Mouse (Mus musculus): ENCODE data around the gene Nabp2.

The Nabp2 gene

GRCm38 (mm10) chr10:128390366-128390765 is 20.9 kb downstream of the Nabp2 start:
- in situ Hi-C loops (cut with MboI, MseI), result no loop called here

- in situ Hi-C loops (cut with MboI, MseI), result no loop called here
Observed at GRCm38 (mm10) chr10:128389570-128389969, 21.7 kb downstream of the Nabp2 start.

GRCm38 (mm10) chr10:128388941-128389340 is 22.4 kb downstream of the Nabp2 start:
- in situ Hi-C loops (cut with MboI, MseI), result no loop called here

DNA sequence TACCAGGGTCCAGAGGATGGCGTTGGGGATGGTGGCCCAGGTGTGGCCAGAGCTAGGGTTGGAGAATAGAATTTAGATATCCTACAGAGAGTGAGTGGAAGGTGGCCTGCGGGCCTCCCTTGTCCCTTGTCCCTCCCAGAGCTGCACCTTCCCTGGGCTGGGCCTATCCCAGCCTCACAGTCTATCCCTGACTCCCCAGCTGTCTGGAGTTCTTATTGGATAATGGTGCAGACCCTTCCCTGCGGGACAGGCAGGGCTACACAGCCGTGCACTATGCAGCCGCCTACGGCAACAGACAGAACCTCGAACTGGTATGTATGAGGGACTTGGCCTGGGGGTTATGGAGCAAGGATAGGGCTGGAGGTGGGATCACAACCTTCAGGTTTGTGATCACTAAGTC is 25.4 kb downstream of the Nabp2 start:
- in situ Hi-C loops (cut with MboI, MseI), result no loop called here

- in situ Hi-C loops (cut with MboI, MseI), result no loop called here
Observed at GRCm38 (mm10) chr10:128382482-128382881, 28.8 kb downstream of the Nabp2 start.

GRCm38 (mm10) chr10:128380565-128380964 is 30.7 kb downstream of the Nabp2 start:
- in situ Hi-C loops (cut with MboI, MseI), result no loop called here

GRCm38 (mm10) chr10:128379260-128379659 is 32.0 kb downstream of the Nabp2 start:
- in situ Hi-C loops (cut with MboI, MseI), result loop anchor here (10.0 kb wide), 1 partner anchor 1304 kb away; the partner anchor contains the start of genes Agap2 and Tspan31

DNA sequence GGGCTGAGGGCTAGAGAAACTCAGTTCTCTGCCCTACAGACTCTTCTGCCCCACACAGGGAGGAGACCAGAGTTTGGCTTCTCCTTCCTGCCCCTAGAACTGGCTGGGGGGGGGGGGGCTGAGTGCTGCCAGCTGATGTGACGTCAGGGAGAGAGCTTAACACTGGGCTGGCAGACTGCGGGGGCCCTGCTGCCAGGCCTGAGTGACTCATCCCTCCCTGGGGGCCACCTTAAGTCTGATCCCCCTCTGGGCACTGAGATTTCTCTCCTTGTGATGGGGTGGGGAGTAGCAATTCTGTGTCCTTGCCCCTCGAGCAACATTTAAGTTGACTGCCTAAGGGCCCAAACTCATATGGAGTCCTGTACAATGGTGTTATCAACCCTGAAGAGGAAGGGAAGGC is 32.8 kb downstream of the Nabp2 start:
- in situ Hi-C loops (cut with MboI, MseI), result loop anchor here (10.0 kb wide), 1 partner anchor 1304 kb away; the partner anchor contains the start of genes Agap2 and Tspan31

DNA sequence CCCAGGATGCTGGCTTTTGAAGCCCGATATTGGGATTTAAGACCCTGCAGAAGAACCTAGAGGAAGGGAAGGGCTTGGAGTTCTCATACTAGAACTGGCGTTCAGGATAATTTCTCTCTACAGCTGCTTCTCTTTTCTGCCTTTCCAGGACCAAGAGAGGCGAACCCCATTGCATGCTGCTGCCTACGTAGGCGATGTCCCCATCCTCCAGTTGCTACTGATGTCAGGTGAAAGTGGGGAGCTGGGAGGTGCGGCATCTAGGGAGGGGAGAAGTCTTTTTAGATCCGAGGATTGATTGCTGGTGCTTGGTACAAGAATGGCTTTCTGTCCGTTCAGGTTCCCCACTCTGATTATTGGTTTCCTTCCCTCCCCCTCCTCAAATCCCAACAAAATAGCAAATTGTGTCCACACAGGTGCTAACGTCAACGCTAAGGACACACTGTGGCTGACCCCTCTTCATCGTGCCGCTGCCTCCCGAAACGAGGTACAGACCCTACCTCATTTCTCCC is 33.3 kb downstream of the Nabp2 start:
- in situ Hi-C loops (cut with MboI, MseI), result loop anchor here (10.0 kb wide), 1 partner anchor 1303 kb away; the partner anchor contains the start of genes Agap2 and Tspan31

DNA sequence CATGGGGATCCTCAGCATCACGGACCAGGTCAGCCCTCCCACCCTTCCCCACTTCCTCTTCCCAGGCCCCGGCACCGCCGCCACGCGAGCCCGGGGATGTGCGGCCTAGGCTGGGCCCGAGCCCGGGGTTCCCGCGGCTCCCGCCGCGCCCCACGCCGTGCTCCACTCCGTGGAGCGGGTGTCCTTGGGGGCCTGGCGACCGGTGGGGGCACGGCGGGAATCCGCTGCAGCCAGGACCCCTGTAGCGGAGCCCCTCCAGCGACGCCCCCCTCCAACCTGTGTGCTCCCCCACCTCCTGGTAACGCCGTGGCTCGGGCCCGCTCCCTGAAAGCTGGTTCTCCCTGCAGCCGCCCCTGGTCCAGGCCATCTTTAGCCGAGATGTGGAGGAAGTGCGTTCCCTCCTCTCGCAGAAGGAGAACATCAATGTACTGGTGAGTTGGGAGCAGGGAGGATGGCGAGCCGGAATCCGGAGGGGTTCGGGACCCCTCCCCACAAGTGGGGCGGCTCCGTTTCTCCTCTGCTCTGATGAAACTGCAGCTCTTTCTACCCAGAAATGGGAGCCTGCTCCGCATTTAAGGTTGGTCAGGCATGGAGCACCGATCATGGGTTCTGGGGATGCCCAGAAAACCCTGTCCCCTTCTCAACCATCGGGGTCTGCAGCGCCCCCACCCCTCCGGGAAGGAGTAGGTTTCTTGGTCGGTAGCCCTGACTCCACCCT is 33.9 kb downstream of the Nabp2 start:
- in situ Hi-C loops (cut with MboI, MseI), result loop anchor here (10.0 kb wide), 1 partner anchor 1303 kb away; the partner anchor contains the start of genes Agap2 and Tspan31

- in situ Hi-C loops (cut with MboI, MseI), result loop anchor here (10.0 kb wide), 1 partner anchor 1302 kb away; the partner anchor contains the start of genes Agap2 and Tspan31
Observed at GRCm38 (mm10) chr10:128376455-128377211, 34.7 kb downstream of the Nabp2 start, which contains the start of gene Ankrd52. Gene Ankrd52 (plus strand): TSS chr10:128377115.

DNA sequence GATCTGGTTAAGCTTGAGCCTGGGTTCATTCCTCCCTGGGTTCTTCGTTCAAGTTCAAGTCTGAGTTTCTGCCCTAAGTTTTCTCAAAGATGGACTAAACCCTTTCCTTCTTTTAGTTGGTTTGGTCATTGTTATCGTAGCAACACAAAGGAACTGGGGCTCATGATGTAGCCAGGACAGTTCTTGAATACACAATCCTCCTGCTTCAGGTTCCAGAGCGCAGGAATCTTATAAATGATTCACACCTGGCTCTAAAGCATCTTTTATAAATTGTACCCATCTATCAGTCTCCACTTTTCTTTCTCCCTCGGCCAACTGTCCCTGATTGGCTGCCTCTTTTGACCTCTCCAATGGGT is 35.2 kb downstream of the Nabp2 start:
- in situ Hi-C loops (cut with MboI, MseI), result loop anchor here (10.0 kb wide), 1 partner anchor 1301 kb away; the partner anchor contains the start of genes Agap2 and Tspan31

DNA sequence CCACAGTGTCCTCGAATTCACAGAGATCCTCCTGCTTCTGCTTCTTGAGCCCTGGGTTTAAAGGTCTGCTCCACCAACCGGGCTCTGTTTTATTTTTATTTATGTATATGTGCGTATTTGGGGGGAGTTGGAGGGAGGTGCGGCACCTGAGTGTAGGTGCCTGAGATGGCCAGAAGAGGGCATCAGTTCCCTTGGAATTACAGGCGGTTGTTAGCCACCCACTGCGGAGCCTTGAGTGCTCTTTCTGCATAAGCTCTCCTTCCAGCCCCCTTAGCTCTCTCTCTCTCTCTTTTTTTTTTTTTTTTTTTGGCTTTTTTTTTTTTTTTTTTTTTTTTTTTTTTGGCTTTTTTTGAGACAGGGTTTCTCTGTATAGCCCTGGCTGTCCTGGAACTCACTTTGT is 36.9 kb downstream of the Nabp2 start:
- in situ Hi-C loops (cut with MboI, MseI), result loop anchor here (10.0 kb wide), 1 partner anchor 1300 kb away; the partner anchor contains the start of genes Agap2 and Tspan31

DNA sequence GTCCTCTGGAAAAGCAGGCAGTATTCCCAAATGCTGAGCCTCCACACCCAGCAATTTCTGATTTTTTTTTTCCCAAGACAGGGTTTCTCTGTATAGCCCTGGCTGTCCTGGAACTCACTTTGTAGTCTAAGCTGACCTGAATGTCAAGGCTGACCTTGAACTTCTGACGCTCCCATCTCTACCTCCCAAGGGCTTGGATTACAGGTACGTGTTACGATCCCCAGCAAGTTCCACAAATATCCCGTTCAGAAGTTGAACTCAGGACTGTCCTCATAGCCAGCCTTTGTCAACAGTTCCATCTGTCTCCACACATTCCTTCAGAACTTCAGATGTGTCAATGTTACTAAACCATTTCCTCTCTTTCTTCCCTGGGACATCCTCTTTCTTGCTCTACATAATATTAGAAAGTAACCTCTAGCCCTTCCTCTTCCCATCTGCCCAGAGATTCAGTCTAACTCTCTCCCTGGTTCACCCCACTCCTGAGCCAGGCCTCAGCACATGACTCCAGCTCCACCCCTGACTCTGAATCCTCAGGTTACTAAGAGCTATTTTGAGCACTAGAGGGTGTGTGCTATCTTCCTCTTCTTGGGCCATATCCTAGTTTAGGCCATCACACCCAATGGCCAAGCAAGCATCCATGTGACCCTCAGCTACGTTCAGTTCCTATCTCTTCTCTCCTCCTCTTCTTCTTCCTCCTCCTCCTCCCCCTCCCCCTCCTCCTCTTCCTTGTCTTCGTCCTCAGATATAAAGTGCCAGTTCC is 38.1 kb downstream of the Nabp2 start:
- in situ Hi-C loops (cut with MboI, MseI), result loop anchor here (10.0 kb wide), 1 partner anchor 1298 kb away; the partner anchor contains the start of genes Agap2 and Tspan31

DNA sequence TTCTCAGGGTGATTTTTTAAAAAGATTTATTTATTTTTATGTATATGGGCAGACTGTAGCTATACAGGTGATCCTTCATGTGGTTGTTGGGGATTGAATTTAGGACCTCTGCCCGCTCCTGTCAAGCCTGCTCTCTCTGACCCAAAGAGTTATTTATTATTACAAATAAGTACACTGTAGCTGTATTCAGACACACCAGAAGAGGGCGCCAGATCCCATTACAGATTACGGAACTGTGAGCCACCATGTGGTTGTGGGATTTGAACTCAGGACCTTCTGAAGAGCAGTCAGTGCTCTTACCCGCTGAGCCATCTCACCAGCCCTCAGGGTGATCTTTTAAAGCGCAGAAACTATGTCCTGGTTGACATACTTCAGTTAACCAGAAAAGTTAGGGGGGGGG is 39.1 kb downstream of the Nabp2 start:
- in situ Hi-C loops (cut with MboI, MseI), result loop anchor here (10.0 kb wide), 1 partner anchor 1297 kb away; the partner anchor contains the start of genes Agap2 and Tspan31

DNA sequence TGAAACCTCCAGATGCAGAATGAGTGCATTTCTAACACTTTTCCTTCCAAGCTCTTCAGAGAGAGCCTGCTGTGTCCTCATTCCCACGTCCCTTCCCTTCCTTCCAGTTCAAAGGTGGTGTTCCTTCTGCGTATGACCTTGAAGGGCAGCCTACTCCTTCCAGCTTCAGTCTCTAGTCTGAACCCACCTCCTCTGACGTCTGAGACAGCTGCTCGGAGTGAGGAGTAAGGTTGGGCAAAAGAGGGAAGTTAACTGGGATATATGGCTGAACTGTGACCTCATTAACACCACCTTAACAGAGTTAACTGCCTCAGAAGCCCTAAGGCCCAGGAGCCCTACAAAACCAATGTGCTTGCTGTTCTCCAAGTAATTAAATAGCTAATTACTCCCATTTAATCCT is 40.7 kb downstream of the Nabp2 start:
- in situ Hi-C loops (cut with MboI, MseI), result loop anchor here (10.0 kb wide), 1 partner anchor 1296 kb away; the partner anchor contains the start of genes Agap2 and Tspan31

DNA sequence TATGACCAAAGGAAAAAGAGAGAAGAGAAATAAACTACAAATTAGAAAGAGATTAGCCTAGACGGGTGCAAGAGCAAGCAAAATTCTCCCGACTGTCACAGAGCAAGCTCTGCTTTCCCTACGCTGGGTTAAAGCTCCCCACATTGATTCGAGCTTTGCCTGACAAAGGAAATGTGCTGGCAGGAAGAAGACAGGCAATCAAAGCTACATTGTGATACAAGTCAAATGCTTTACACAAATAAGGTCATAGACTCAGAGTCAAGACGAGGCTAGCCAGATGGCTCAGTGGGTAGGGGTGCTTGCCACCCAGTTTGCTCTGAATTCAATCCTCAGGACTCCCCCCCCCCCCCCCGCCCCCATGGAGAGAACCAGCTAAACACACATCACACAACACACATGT is 41.3 kb downstream of the Nabp2 start:
- in situ Hi-C loops (cut with MboI, MseI), result loop anchor here (10.0 kb wide), 1 partner anchor 1295 kb away; the partner anchor contains the start of genes Agap2 and Tspan31

- in situ Hi-C loops (cut with MboI, MseI), result no loop called here
Observed at GRCm38 (mm10) chr10:128369599-128369998, 41.7 kb downstream of the Nabp2 start.

GRCm38 (mm10) chr10:128369218-128369543 is 42.1 kb downstream of the Nabp2 start:
- in situ Hi-C loops (cut with MboI, MseI), result no loop called here

GRCm38 (mm10) chr10:128368402-128369217 is 42.7 kb downstream of the Nabp2 start, which contains the start of gene Coq10a:
Gene Coq10a (minus strand): TSS chr10:128368997.
- in situ Hi-C loops (cut with MboI, MseI), result no loop called here

All from T-helper 2 cell (primary cell).